Mouse (Mus musculus) brown adipose tissue, adult 24 weeks (tissue): Measurements from ENCODE around the gene Gp9. TPM values are rescaled to one million over a fixed set of nuclear protein-coding genes. Genes with fewer than 3 reads are reported as not detected.

Source experiments
- H3K27ac ChIP-seq: fragments of 200-500 bp; replicated peaks from 2 replicates; pipeline ENCODE4 v1.5.1; 2012; ENCODE audit warnings: low read depth, mild to moderate bottlenecking, low read length
- H3K4me1 ChIP-seq: fragments of 200-500 bp; 2 replicates; pipeline ENCODE4 v1.6.1; 2012; ENCODE audit warnings: low read length, mixed read lengths; ENCODE audit not compliant: control insufficient read depth, insufficient read depth, insufficient read length
- H3K4me3 ChIP-seq: fragments of 200-500 bp; 2 replicates; pipeline ENCODE4 v1.5.1; 2012; ENCODE audit warnings: low read depth, mild to moderate bottlenecking, low read length, moderate library complexity; ENCODE audit not compliant: insufficient read depth
- polyA plus RNA-seq: library from polyadenylated mRNA; stranded (reverse); fragments of >200 nt; gene quantifications from 2 replicates; pipeline ENCODE4 v1.2.4, GENCODE M21; 2012; ENCODE audit not compliant: missing spikeins, insufficient read depth, insufficient read length

Gp9 gene
- polyA plus RNA-seq, 1 experiment: not detected

- Histone ChIP-seq H3K4me1 (no peaks in the 10 kb centered on the region), H3K27ac (no peak overlapping the region), H3K4me3 (no peak overlapping the region)
Measured at GRCm38 (mm10) chr6:87770626-87771025, 7.2 kb upstream of the Gp9 start.

- no peak overlapping the region for H3K27ac ChIP-seq
- no peaks in the 10 kb centered on the region for H3K4me1 ChIP-seq
- H3K4me3 ChIP-seq: no peak overlapping the region
Measured at GRCm38 (mm10) chr6:87774466-87774865, 3.4 kb upstream of the Gp9 start.

- no peak overlapping the region for H3K4me3 ChIP-seq
- no peak overlapping the region for H3K27ac ChIP-seq
- no peaks in the 10 kb centered on the region for H3K4me1 ChIP-seq
Measured at GRCm38 (mm10) chr6:87774909-87775308, 3.0 kb upstream of the Gp9 start.

GRCm38 (mm10) chr6:87775588-87776245 is 2.2 kb upstream of the Gp9 start:
- Histone ChIP-seq H3K27ac (no peak overlapping the region), H3K4me3 (no peak overlapping the region), H3K4me1 (no peaks in the 10 kb centered on the region)

- Histone ChIP-seq H3K27ac (no peak overlapping the region), H3K4me1 (no peaks in the 10 kb centered on the region), H3K4me3 (no peak overlapping the region)
Measured at GRCm38 (mm10) chr6:87776663-87777062, 1.2 kb upstream of the Gp9 start.

GRCm38 (mm10) chr6:87778294-87779173 is 662 bp downstream of the Gp9 start:
- no peaks in the 10 kb centered on the region for H3K4me1 ChIP-seq
- no peak overlapping the region for H3K27ac ChIP-seq
- no peak overlapping the region for H3K4me3 ChIP-seq

- Histone ChIP-seq H3K4me3 (no peak overlapping the region), H3K4me1 (no peaks in the 10 kb centered on the region), H3K27ac (no peak overlapping the region)
Measured at GRCm38 (mm10) chr6:87779174-87780165, 1.6 kb downstream of the Gp9 start.

GRCm38 (mm10) chr6:87780546-87781301 is 2.9 kb downstream of the Gp9 start:
- Histone ChIP-seq H3K4me3 (no peak overlapping the region), H3K27ac (no peak overlapping the region), H3K4me1 (no peaks in the 10 kb centered on the region)

GRCm38 (mm10) chr6:87784033-87784432 is 6.2 kb downstream of the Gp9 start:
- Histone ChIP-seq H3K4me1 (no peaks in the 10 kb centered on the region), H3K4me3 (no peak overlapping the region), H3K27ac (no peak overlapping the region)

GRCm38 (mm10) chr6:87786621-87787020 is 8.7 kb downstream of the Gp9 start:
- no peak overlapping the region for H3K27ac ChIP-seq
- H3K4me3 ChIP-seq: no peak overlapping the region
- no peaks in the 10 kb centered on the region for H3K4me1 ChIP-seq

GRCm38 (mm10) chr6:87787108-87787890 is 9.4 kb downstream of the Gp9 start:
- Histone ChIP-seq H3K4me1 (no peaks in the 10 kb centered on the region), H3K4me3 (no peak overlapping the region), H3K27ac (no peak overlapping the region)

GRCm38 (mm10) chr6:87788266-87788895 is 10.5 kb downstream of the Gp9 start:
- no peaks in the 10 kb centered on the region for H3K4me1 ChIP-seq
- H3K27ac ChIP-seq: no peak overlapping the region
- no peak overlapping the region for H3K4me3 ChIP-seq

GRCm38 (mm10) chr6:87788896-87789587 is 11.2 kb downstream of the Gp9 start:
- H3K4me1 ChIP-seq: no peaks in the 10 kb centered on the region
- H3K27ac ChIP-seq: no peak overlapping the region
- no peak overlapping the region for H3K4me3 ChIP-seq
